Mouse (Mus musculus) leukemia stem cell, adult 10-12 weeks (primary cell): Measurements from ENCODE around the gene Nlrp6. TPM values are rescaled to one million over a fixed set of nuclear protein-coding genes. Genes with fewer than 3 reads are reported as not detected.

Experiments
- polyA plus RNA-seq: library from polyadenylated mRNA; stranded (reverse); fragments of >175 nt; gene quantifications from 2 replicates; pipeline ENCODE4 v1.2.3, GENCODE M21; 2012; ENCODE audit warnings: low replicate concordance

The Nlrp6 gene
- polyA plus RNA-seq, result not detected in 2 replicates

GRCm38 (mm10) chr7:140920418-140921029, at the start of gene Nlrp6:
Gene Nlrp6 (plus strand): TSS chr7:140920902.

GRCm38 (mm10) chr7:140881696-140882468, 38.8 kb upstream of the Nlrp6 start, which contains the start of the genes Psmd13 and Sirt3:
Gene Psmd13 (plus strand): TSS chr7:140881968.
Gene Sirt3 (minus strand): TSS chr7:140882309.

GRCm38 (mm10) chr7:140900220-140900619, 20.5 kb upstream of the Nlrp6 start, which contains the start of gene Cox8b:
Gene Cox8b (minus strand): TSS chr7:140900446.

GRCm38 (mm10) chr7:140941222-140942051, 20.7 kb downstream of the Nlrp6 start, which contains the start of gene Pgghg:
Gene Pgghg (plus strand): TSS chr7:140941391.

GRCm38 (mm10) chr7:140949824-140950530, 29.3 kb downstream of the Nlrp6 start, which contains the start of gene Ifitm5:
Gene Ifitm5 (minus strand): TSS chr7:140950291.

GRCm38 (mm10) chr7:140955758-140956555, 35.3 kb downstream of the Nlrp6 start, which contains the start of the genes Gm45717 and Ifitm2:
Gene Gm45717 (minus strand): TSS chr7:140955937.
Gene Ifitm2 (minus strand): TSS chr7:140955987.

GRCm38 (mm10) chr7:140966921-140967320, 46.2 kb downstream of the Nlrp6 start, which contains the start of gene Ifitm1:
Gene Ifitm1 (plus strand): TSS chr7:140967221.

Other genes starting within 250 kb of the Nlrp6 start
- not detected in 2 replicates for gene Olfr45, start 239.0 kb upstream of the Nlrp6 start, polyA plus RNA-seq
- gene Olfr541, start 223.6 kb upstream of the Nlrp6 start, polyA plus RNA-seq, result not detected in 2 replicates
- not detected in 2 replicates for gene Cyp2e1, start 157.2 kb upstream of the Nlrp6 start, polyA plus RNA-seq
- gene Syce1, start 133.1 kb upstream of the Nlrp6 start, polyA plus RNA-seq, result not detected in 2 replicates
- gene Zfp941, start 98.7 kb upstream of the Nlrp6 start, polyA plus RNA-seq, result not detected in 2 replicates
- gene Urah, start 85.9 kb upstream of the Nlrp6 start, polyA plus RNA-seq, result not detected in 2 replicates
- gene Scgb1c1, start 75.4 kb upstream of the Nlrp6 start, polyA plus RNA-seq, result not detected in 2 replicates
- not detected in 2 replicates for gene Odf3, start 73.1 kb upstream of the Nlrp6 start, polyA plus RNA-seq
- gene Gm45785, start 64.6 kb upstream of the Nlrp6 start, polyA plus RNA-seq, result not detected in 2 replicates
- 59.0 and 60.4 TPM in 2 replicates for gene Ric8a, start 63.9 kb upstream of the Nlrp6 start, polyA plus RNA-seq
- gene Bet1l, start 63.3 kb upstream of the Nlrp6 start, polyA plus RNA-seq, result 1.6 and 5.5 TPM in 2 replicates
- gene Psmd13, start 38.9 kb upstream of the Nlrp6 start, polyA plus RNA-seq, result 24.5 and 69.2 TPM in 2 replicates
- 32.7 and 37.1 TPM in 2 replicates for gene Sirt3, start 38.6 kb upstream of the Nlrp6 start, polyA plus RNA-seq
- not detected in 2 replicates for gene Cox8b, start 20.5 kb upstream of the Nlrp6 start, polyA plus RNA-seq
- 8.1 and 14.9 TPM in 2 replicates for gene Pgghg, start 20.5 kb downstream of the Nlrp6 start, polyA plus RNA-seq
- 0.58 TPM in 1 of 2 replicates, not detected in the other for gene Ifitm5, start 29.4 kb downstream of the Nlrp6 start, polyA plus RNA-seq
- not detected in 2 replicates for gene Gm45717, start 35.0 kb downstream of the Nlrp6 start, polyA plus RNA-seq
- 14.4 and 81.4 TPM in 2 replicates for gene Ifitm2, start 35.1 kb downstream of the Nlrp6 start, polyA plus RNA-seq
- 1.1 and 10.3 TPM in 2 replicates for gene Ifitm1, start 46.3 kb downstream of the Nlrp6 start, polyA plus RNA-seq
- gene Ifitm3, start 89.9 kb downstream of the Nlrp6 start, polyA plus RNA-seq, result 12.1 and 15.1 TPM in 2 replicates
- 0.77 TPM in 1 of 2 replicates, not detected in the other for gene Ifitm6, start 97.0 kb downstream of the Nlrp6 start, polyA plus RNA-seq
- not detected in 2 replicates for gene Gm17387, start 108.2 kb downstream of the Nlrp6 start, polyA plus RNA-seq
- gene B4galnt4, start 140.2 kb downstream of the Nlrp6 start, polyA plus RNA-seq, result 2.6 and 3.4 TPM in 2 replicates
- 5.0 and 6.6 TPM in 2 replicates for gene Pkp3, start 157.3 kb downstream of the Nlrp6 start, polyA plus RNA-seq
- gene Sigirr, start 179.7 kb downstream of the Nlrp6 start, polyA plus RNA-seq, result 10.6 and 20.3 TPM in 2 replicates
- gene Ano9, start 196.9 kb downstream of the Nlrp6 start, polyA plus RNA-seq, result 0.30 TPM in 1 of 2 replicates, not detected in the other
- gene Ptdss2, start 201.5 kb downstream of the Nlrp6 start, polyA plus RNA-seq, result 172 and 234 TPM in 2 replicates